Mouse (Mus musculus): ENCODE data around the gene Wnt7a. TPM values are rescaled to one million over a fixed set of nuclear protein-coding genes. Genes with fewer than 3 reads are reported as not detected.

The Wnt7a gene
- polyA plus RNA-seq, 1 experiment from 2014 or later = 5.1 TPM

DNA sequence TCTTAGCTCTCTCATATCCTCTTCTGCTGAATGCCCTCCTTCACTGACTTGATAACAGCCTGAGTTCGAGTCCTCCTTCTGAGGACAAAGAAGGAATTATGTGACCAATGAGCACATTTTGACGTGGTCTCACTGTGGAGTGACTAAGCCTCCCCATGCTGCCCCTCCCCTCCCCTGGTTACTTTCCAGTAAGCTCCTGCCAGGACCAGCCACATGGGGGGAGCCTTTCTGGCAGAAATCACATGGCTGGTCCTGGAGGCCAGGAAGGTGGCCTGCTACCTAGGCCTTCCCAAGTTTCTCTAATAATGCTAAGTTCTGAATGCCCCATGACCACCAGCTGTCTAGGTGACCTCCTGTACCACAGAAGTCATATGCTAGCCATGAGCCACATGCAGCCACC is 27.3 kb downstream of the Wnt7a start:
- H3K36me3 ChIP-seq = no peaks in the 10 kb centered on the region
- no peak for ATAC-seq (ENCODE audit: insufficient number of reproducible peaks, insufficient read depth, low FRiP score, low TSS enrichment, low read depth)
- H3K9me3 ChIP-seq = no peaks in the 10 kb centered on the region
- H3K4me2 ChIP-seq = no peak overlapping the region
- H3K27ac ChIP-seq = no peak overlapping the region
- 70% methylated on average over 2 of the region's 2 CpGs for WGBS
- no peak overlapping the region for H3K9ac ChIP-seq (replicated peaks)
- H3K27me3 ChIP-seq = 0 out of 2 replicates have a peak, but pooled peaks cover 3% of the 10 kb centered on the region
- H3K4me1 ChIP-seq (replicated peaks) = no peaks in the 10 kb centered on the region
- H3K4me3 ChIP-seq (replicated peaks) = no peak overlapping the region

DNA sequence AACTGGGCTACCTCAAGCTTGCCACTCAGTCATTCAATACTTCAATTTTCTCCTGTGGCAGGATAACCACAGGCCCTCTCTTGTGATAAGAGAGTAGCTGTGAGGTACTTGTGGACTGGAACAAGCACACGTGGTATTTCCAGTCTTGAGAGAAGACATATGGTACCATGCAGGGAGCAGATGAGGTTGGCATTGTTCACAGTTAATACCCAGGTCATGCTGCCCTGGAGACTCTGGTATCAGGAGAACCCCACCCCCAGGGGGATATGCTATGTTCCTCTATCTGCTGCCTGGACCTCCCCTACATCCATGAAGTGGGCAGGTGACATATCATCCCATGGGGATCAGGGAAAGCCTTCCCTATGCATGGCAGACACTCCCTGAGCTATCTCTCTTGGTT is 27.9 kb downstream of the Wnt7a start:
- ATAC-seq (ENCODE audit: insufficient number of reproducible peaks, insufficient read depth, low FRiP score, low TSS enrichment, low read depth) = no peak
- WGBS = 77% methylated on average over 1 of the region's 1 CpGs
- H3K4me2 ChIP-seq = no peak overlapping the region
- H3K9me3 ChIP-seq = no peaks in the 10 kb centered on the region
- 0 out of 2 replicates have a peak, but pooled peaks cover 3% of the 10 kb centered on the region for H3K27me3 ChIP-seq
- H3K9ac ChIP-seq (replicated peaks) = no peak overlapping the region
- no peaks in the 10 kb centered on the region for H3K36me3 ChIP-seq
- H3K4me3 ChIP-seq (replicated peaks) = no peak overlapping the region
- H3K4me1 ChIP-seq (replicated peaks) = no peaks in the 10 kb centered on the region
- no peak overlapping the region for H3K27ac ChIP-seq

DNA sequence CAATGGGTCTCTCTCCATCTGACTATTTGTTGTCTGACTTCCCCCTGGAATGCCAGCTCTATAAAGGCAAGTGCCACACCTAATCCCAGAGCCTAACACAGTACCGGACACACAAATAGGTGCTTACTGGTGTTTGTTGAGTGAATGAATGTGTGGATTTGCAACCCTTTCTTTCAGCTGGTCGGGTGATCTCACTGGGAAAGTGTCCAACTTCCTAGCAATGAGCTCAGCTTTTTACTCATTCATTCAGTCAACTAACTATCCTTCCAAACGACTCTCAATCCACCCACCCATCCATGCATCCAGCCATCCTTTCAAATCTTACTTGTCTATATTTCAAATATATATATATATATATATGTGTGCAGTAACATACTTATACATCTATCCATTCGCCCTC is 31.3 kb downstream of the Wnt7a start:
- Histone ChIP-seq H3K36me3 (no peaks in the 10 kb centered on the region), H3K4me2 (no peak overlapping the region), H3K27ac (no peak overlapping the region), H3K9ac (replicated peaks) (no peak overlapping the region), H3K4me1 (replicated peaks) (no peaks in the 10 kb centered on the region), H3K27me3 (no peaks in the 10 kb centered on the region), H3K9me3 (no peaks in the 10 kb centered on the region), H3K4me3 (replicated peaks) (no peak overlapping the region)
- ATAC-seq (ENCODE audit: insufficient number of reproducible peaks, insufficient read depth, low FRiP score, low TSS enrichment, low read depth) = no peak
- WGBS = 76% methylated on average over 4 of the region's 4 CpGs

DNA sequence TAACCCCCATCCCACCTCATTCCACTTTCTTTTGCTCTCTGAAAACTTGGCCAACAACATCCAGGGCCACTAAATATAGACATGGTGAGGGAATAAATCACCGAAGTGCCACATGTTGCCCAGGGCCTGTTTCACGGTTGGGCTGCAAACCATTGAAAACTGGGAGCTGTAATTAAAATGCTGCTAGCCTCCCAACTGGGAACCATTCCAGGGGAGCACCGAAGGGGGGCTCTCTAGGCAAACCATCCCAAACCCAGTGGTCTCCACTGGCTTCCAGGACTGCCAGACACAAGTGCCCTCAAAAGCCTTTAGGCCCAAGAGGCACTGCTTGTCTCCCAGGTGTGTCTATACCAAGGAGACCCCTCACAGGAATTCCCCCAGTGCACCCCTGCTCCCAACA is 31.9 kb downstream of the Wnt7a start:
- H3K9ac ChIP-seq (replicated peaks) = no peak overlapping the region
- no peaks in the 10 kb centered on the region for H3K4me1 ChIP-seq (replicated peaks)
- 56% methylated on average over 3 of the region's 3 CpGs for WGBS
- no peak overlapping the region for H3K4me3 ChIP-seq (replicated peaks)
- no peak overlapping the region for H3K4me2 ChIP-seq
- no peaks in the 10 kb centered on the region for H3K36me3 ChIP-seq
- H3K27ac ChIP-seq = no peak overlapping the region
- no peak for ATAC-seq (ENCODE audit: insufficient number of reproducible peaks, insufficient read depth, low FRiP score, low TSS enrichment, low read depth)
- H3K9me3 ChIP-seq = no peaks in the 10 kb centered on the region
- H3K27me3 ChIP-seq = no peaks in the 10 kb centered on the region

DNA sequence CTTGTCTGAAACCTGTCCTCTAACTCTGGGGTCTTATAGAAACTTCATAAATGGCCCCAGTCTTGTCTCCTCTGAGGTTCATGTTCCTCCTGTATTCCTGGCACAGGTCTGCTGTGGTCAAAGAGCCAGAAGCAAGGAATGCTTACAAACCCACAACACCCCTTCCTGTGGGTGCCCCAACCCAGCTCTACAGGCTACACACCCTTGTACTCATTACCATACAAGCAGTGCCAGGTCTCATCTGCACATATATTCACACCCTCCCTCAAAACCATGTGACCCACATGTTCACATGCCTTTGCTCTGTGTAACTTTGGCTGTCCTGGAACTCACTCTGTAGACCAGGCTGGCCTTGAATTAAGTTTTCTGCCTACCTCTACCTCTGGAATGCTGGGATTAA is 38.2 kb downstream of the Wnt7a start:
- H3K27ac ChIP-seq = peak overlapping the region; percentile 23; the same call in 1 of the 2 replicates
- H3K4me1 ChIP-seq (replicated peaks) = no peaks in the 10 kb centered on the region
- no peaks in the 10 kb centered on the region; the same call in 1 of the 2 replicates for H3K27me3 ChIP-seq
- ATAC-seq (ENCODE audit: insufficient number of reproducible peaks, insufficient read depth, low FRiP score, low TSS enrichment, low read depth) = no peak
- no peak overlapping the region for H3K4me3 ChIP-seq (replicated peaks)
- H3K36me3 ChIP-seq = no peaks in the 10 kb centered on the region
- H3K9me3 ChIP-seq = no peaks in the 10 kb centered on the region
- no peak overlapping the region for H3K9ac ChIP-seq (replicated peaks)
- no peak overlapping the region for H3K4me2 ChIP-seq

DNA sequence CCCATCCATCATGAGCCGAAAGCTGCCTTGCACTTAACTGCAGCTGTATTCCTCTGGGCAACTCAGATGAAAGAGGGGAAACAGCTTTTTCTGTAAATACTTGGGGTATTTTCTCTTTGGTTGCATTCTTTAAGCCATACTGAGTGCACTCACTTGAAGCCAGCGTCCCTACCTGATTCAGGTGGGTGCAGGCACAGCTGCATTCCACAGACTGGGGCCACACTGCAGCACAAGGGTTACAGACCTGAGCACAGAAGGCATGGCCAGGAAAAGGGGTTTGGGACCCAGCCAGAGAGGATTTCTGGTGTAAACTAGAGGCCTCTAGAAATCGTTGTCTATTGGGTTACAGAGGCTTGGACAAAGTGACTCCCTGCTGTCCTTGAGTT is 38.6 kb downstream of the Wnt7a start:
- no peaks in the 10 kb centered on the region; the same call in 1 of the 2 replicates for H3K27me3 ChIP-seq
- H3K27ac ChIP-seq = peak overlapping the region; percentile 23; the same call in 1 of the 2 replicates
- no peak overlapping the region for H3K4me3 ChIP-seq (replicated peaks)
- no peaks in the 10 kb centered on the region for H3K4me1 ChIP-seq (replicated peaks)
- 29% methylated on average over 3 of the region's 3 CpGs for WGBS
- H3K36me3 ChIP-seq = no peaks in the 10 kb centered on the region
- ATAC-seq (ENCODE audit: insufficient number of reproducible peaks, insufficient read depth, low FRiP score, low TSS enrichment, low read depth) = no peak
- no peaks in the 10 kb centered on the region for H3K9me3 ChIP-seq
- H3K9ac ChIP-seq (replicated peaks) = no peak overlapping the region
- no peak overlapping the region for H3K4me2 ChIP-seq

DNA sequence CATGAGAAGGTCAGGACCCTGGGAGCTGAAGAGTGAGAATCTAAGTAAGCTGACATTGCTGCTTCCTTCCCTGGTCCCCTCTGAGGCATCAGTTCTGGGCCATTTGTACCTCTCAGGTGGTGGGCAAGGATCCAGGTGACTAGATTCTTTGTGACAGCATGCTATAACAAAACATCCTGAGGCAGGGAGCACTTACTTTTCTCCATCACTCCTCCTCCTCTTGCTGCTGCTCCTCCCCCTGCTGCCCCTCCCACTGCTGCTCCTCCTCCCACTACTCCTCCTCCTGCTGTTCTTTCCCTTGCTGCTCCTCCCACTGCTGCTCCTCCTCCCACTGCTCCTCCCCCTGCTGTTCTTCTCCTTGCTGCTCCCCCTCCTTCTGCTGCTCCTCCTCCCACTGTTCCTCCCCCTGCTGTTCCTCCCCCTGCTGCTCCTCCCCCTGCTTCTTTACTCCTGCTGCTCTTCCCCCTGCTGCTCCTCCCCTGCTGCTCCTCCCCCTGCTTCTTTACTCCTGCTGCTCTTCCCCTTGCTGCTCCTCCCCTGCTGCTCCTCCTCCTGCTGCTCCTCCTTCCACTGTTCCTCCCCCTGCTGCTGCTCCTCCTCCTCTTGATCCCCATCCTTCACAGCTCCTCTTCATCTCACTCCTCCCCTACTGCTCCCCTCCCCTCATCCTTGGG is 39.1 kb downstream of the Wnt7a start:
- Histone ChIP-seq H3K36me3 (no peaks in the 10 kb centered on the region), H3K9me3 (no peaks in the 10 kb centered on the region), H3K9ac (replicated peaks) (no peak overlapping the region), H3K4me3 (replicated peaks) (no peak overlapping the region), H3K27me3 (no peaks in the 10 kb centered on the region; the same call in 1 of the 2 replicates), H3K4me1 (replicated peaks) (no peaks in the 10 kb centered on the region), H3K27ac (no peak overlapping the region), H3K4me2 (no peak overlapping the region)
- no peak for ATAC-seq (ENCODE audit: insufficient number of reproducible peaks, insufficient read depth, low FRiP score, low TSS enrichment, low read depth)

DNA sequence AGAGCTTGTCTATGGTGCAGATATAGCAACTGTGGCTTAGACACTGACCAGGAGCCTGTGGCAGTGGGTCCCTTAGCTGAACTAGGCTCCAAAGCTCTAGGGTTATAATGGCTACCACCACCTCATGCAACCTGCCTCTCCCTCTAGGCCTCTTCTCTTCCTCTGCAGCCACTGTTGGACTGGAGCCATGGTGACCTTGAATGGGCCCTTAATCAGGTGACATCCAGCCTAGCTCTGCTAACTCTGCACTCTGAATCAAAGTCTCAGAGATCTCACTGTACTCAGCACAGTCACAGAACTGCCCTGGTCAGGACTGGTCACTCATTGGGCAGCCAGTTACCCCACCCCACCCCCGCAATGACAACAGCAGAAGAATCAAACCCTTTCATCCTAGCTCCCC is 44.4 kb downstream of the Wnt7a start:
- no peak overlapping the region for H3K9ac ChIP-seq (replicated peaks)

DNA sequence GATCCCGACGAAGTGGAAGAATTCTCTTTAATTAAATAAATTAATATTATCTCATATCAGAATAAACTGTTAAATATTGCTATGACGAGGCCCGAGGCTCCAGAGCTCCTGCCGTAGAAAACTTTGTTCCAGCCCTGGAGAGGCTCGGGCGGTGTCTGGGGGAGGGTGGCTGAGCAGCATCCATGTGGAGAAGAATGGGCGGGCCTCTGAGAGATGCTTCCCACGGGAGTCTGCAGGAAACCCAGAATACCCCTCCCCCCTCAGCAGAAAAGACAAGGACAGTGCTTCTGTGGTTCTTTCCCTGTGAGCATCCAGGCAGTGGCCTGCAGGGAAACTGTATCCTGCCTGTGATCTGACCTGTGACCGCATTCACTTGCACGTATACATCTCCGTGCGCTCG is 45.7 kb downstream of the Wnt7a start:
- H3K4me1 ChIP-seq (replicated peaks) = 0 out of 2 replicates have a peak, but pooled peaks cover 4% of the 10 kb centered on the region
- H3K27me3 ChIP-seq = no peaks in the 10 kb centered on the region; the same call in 1 of the 2 replicates

More for the DNA sequence above, 44.4 kb downstream of the Wnt7a start:
- H3K9me3 ChIP-seq = no peaks in the 10 kb centered on the region
- WGBS = 80% methylated on average over 1 of the region's 1 CpGs
- no peak overlapping the region for H3K27ac ChIP-seq
- H3K4me1 ChIP-seq (replicated peaks) = 0 out of 2 replicates have a peak, but pooled peaks cover 4% of the 10 kb centered on the region
- H3K36me3 ChIP-seq = no peaks in the 10 kb centered on the region
- ATAC-seq (ENCODE audit: insufficient number of reproducible peaks, insufficient read depth, low FRiP score, low TSS enrichment, low read depth) = no peak
- no peak overlapping the region for H3K4me2 ChIP-seq
- no peak overlapping the region for H3K4me3 ChIP-seq (replicated peaks)
- H3K27me3 ChIP-seq = no peaks in the 10 kb centered on the region; the same call in 1 of the 2 replicates

DNA sequence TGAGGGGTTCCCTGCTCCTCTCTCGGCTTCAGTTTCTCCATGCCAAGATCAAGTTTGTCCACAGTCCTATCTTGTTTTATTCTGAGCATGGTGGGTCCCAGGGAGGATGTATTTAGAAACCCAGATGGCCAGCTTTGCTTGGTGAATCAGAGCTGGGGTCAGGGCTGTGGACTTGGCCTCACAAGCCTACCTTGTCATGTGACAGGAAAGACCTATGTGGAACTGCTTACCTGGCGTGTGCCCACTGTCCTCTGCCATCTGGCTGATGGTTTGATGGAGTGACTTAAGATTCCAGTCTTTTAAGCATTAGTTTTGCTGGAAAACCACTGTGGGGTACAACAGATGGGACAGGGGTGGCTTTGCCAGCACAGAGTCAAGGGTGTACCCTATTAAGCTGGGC is 48.4 kb downstream of the Wnt7a start:
- Histone ChIP-seq H3K4me3 (replicated peaks) (no peak overlapping the region), H3K4me1 (replicated peaks) (0 out of 2 replicates have a peak, but pooled peaks cover 4% of the 10 kb centered on the region), H3K9me3 (no peaks in the 10 kb centered on the region), H3K27me3 (no peaks in the 10 kb centered on the region), H3K27ac (no peak overlapping the region), H3K4me2 (no peak overlapping the region), H3K36me3 (no peaks in the 10 kb centered on the region), H3K9ac (replicated peaks) (no peak overlapping the region)
- ATAC-seq (ENCODE audit: insufficient number of reproducible peaks, insufficient read depth, low FRiP score, low TSS enrichment, low read depth) = no peak
- 80% methylated on average over 2 of the region's 2 CpGs for WGBS

More for the DNA sequence above, 45.7 kb downstream of the Wnt7a start:
- Histone ChIP-seq H3K36me3 (no peaks in the 10 kb centered on the region), H3K9ac (replicated peaks) (no peak overlapping the region), H3K4me3 (replicated peaks) (no peak overlapping the region), H3K27ac (no peak overlapping the region), H3K4me2 (no peak overlapping the region), H3K9me3 (no peaks in the 10 kb centered on the region)
- ATAC-seq (ENCODE audit: insufficient number of reproducible peaks, insufficient read depth, low FRiP score, low TSS enrichment, low read depth) = no peak
- WGBS = 75% methylated on average over 14 of the region's 14 CpGs

DNA sequence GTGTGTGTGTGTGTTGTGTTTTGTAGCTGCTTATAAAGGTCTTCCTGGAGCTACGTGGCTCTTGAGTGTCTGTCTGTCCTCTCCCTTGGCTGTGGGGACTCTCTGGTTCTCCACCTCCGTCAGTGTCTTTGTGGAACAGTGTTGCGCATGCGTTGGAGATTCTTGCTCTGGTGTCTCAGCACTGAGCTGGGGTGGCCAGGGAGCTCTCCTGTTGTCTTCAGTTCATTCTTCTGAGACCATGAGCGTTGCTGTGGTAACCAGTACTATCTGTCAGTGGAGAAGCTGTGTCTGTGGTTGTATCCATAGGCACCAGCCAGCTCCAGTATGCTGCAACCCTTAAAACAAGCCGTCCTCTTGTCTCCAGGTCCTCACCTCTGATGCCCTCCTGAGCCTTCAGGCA is 50.2 kb downstream of the Wnt7a start:
- Histone ChIP-seq H3K9ac (replicated peaks) (no peak overlapping the region), H3K27ac (no peak overlapping the region), H3K4me1 (replicated peaks) (0 out of 2 replicates have a peak, but pooled peaks cover 4% of the 10 kb centered on the region), H3K27me3 (no peaks in the 10 kb centered on the region), H3K4me3 (replicated peaks) (no peak overlapping the region), H3K4me2 (no peak overlapping the region), H3K9me3 (no peaks in the 10 kb centered on the region), H3K36me3 (no peaks in the 10 kb centered on the region)
- ATAC-seq (ENCODE audit: insufficient number of reproducible peaks, insufficient read depth, low FRiP score, low TSS enrichment, low read depth) = no peak
- WGBS = 90% methylated on average over 6 of the region's 6 CpGs

DNA sequence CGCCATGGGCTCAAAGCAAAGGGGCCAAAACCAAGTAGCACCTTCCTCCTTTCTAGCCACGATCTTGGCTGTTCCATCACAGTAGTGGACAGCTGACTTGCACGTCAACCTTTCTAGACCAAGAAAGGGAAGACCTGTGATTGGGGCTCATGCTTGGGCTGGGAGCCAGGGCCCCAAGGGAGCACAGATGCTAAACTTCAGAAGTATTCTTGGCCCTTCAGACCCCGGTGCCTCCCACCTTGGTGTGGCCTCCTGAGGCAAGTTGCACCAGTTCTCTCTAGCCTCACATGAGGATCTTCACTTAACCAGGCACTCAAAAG is 50.8 kb downstream of the Wnt7a start:
- no peak for ATAC-seq (ENCODE audit: insufficient number of reproducible peaks, insufficient read depth, low FRiP score, low TSS enrichment, low read depth)
- Histone ChIP-seq H3K4me1 (replicated peaks) (no peaks in the 10 kb centered on the region), H3K27me3 (no peaks in the 10 kb centered on the region), H3K9me3 (no peaks in the 10 kb centered on the region), H3K36me3 (no peaks in the 10 kb centered on the region), H3K9ac (replicated peaks) (no peak overlapping the region), H3K4me3 (replicated peaks) (no peak overlapping the region), H3K27ac (no peak overlapping the region), H3K4me2 (no peak overlapping the region)
- 85% methylated on average over 4 of the region's 4 CpGs for WGBS

Measured in limb, embryonic 12.5 days (tissue).